Mouse (Mus musculus): ENCODE results near the gene Gm37240. TPM values are rescaled to one million over a fixed set of nuclear protein-coding genes. Genes with fewer than 3 reads are reported as not detected.
A peak's percentile ranks its signal among the peaks of the same experiment; 100 is the strongest.

The Gm37240 gene
- polyA plus RNA-seq, 1 experiment from 2014 or later: 0.48 TPM

DNA sequence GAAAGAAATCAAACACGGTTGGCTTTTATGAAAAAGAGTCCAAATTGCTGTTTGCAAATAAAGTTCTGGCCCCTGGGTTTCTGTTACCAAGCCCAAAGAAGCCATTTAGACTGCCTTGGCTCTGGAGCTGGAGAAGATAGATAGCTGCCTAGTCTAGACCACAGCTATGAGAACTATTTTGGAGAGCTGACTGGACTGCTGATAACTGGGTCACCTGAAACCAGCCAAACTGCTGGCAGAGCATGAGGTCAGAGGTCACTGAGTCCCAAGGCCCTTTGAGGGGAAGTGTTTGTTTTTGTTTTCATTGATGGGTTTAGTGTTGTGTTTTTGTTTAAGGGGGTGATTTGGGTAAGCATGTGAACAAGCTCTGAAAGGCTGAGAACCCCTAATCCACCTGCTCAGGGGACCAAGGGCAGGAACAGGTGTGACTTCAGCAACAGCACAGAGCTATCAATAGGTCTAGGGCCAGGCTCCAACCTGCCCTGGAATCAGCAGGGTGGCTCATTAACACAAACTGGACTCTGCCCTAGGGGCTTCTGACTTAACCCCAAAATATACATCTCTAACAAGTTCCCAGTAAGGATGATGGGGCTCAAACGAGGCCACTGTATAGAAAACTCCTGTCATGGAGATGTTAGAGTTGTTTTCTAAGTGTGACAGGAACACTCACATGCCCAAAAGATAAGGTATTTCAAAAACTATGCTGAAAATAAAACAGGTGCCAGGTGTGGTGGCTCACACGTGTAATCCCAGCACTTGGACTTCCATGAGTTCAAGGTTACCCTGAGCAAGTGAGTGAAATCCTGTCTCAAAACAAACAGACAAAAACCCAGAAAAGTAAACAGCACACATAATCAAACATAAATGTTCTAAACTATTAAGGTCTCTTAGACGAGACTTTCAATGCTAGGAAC lies 74.0 kb downstream of the Gm37240 start:
- 70% methylated on average over 4 of the region's 4 CpGs for WGBS
- Histone ChIP-seq H3K27ac (no peak overlapping the region), H3K36me3 (ENCODE audit: poor library complexity, severe bottlenecking) (no peaks in the 10 kb centered on the region), H3K27me3 (no peaks in the 10 kb centered on the region), H3K9ac (no peak overlapping the region), H3K4me2 (no peak overlapping the region), H3K4me3 (no peak overlapping the region), H3K4me1 (no peaks in the 10 kb centered on the region), H3K9me3 (replicated peaks) (no peaks in the 10 kb centered on the region)
- ATAC-seq: no peak

DNA sequence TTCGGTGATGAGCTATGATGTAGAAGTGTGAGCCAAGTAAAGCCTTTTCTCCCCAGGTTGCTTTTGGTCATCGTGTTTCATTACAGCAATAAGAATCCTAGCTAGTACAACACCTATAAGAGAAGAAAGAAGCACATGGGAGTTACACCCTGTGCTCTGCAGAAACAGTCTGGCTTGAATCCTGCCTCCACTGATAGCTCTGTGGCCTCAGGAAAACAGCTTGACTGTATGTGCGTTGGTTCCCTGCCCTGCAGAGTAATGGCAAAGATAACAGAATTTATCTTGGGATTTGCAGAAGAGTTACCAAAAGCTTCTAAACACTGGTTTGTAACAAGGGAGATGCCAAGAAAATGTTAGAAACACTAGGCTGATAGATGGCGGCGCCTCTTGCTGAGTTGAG lies 75.3 kb downstream of the Gm37240 start:
- no peak overlapping the region for H3K4me3 ChIP-seq

GRCm38 (mm10) chr3:85793166-85793565 lies 94.2 kb downstream of the Gm37240 start:
- Histone ChIP-seq H3K27ac (no peak overlapping the region), H3K27me3 (no peaks in the 10 kb centered on the region), H3K9me3 (replicated peaks) (no peaks in the 10 kb centered on the region), H3K9ac (no peak overlapping the region), H3K4me1 (no peaks in the 10 kb centered on the region), H3K4me3 (no peak overlapping the region), H3K36me3 (ENCODE audit: poor library complexity, severe bottlenecking) (no peaks in the 10 kb centered on the region), H3K4me2 (no peak overlapping the region)
- 77% methylated on average over 1 of the region's 1 CpGs for whole genome bisulfite sequencing
- no peak for ATAC-seq

More for the DNA sequence above, 75.3 kb downstream of the Gm37240 start:
- H3K9me3 ChIP-seq (replicated peaks): no peaks in the 10 kb centered on the region
- no peaks in the 10 kb centered on the region for H3K4me1 ChIP-seq
- H3K36me3 ChIP-seq (ENCODE audit: poor library complexity, severe bottlenecking): no peaks in the 10 kb centered on the region
- H3K9ac ChIP-seq: no peak overlapping the region
- no peak overlapping the region for H3K4me2 ChIP-seq
- no peak for ATAC-seq
- no peaks in the 10 kb centered on the region for H3K27me3 ChIP-seq
- WGBS: 94% methylated on average over 5 of the region's 5 CpGs
- no peak overlapping the region for H3K27ac ChIP-seq

DNA sequence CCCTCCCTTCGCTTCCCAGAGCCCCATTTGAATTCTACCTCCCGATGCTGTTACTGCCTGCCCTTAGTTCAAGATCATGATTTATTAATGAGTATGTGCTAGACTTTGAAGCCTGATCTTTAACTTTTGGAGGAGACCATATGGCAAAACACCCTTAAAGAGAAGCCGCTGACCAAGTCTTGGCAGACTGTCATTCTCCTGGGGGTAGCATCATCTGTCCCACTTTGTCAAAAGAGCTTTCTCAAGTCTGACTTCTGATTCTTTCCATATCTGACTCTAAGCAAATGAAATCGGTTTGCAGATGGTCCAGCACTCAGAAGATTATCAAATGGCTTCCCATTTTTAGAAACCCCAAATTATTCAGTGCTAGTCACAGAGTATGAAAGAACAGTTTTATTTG lies 97.6 kb downstream of the Gm37240 start:
- no peaks in the 10 kb centered on the region for H3K36me3 ChIP-seq (ENCODE audit: poor library complexity, severe bottlenecking)
- H3K9me3 ChIP-seq (replicated peaks): no peaks in the 10 kb centered on the region
- no peaks in the 10 kb centered on the region for H3K27me3 ChIP-seq
- no peak overlapping the region for H3K4me3 ChIP-seq
- H3K27ac ChIP-seq: no peak overlapping the region
- 77% methylated on average over 4 of the region's 4 CpGs for WGBS
- H3K4me2 ChIP-seq: no peak overlapping the region
- no peak for ATAC-seq
- no peak overlapping the region for H3K9ac ChIP-seq
- H3K4me1 ChIP-seq: 0 out of 2 replicates have a peak, but pooled peaks cover 5% of the 10 kb centered on the region

DNA sequence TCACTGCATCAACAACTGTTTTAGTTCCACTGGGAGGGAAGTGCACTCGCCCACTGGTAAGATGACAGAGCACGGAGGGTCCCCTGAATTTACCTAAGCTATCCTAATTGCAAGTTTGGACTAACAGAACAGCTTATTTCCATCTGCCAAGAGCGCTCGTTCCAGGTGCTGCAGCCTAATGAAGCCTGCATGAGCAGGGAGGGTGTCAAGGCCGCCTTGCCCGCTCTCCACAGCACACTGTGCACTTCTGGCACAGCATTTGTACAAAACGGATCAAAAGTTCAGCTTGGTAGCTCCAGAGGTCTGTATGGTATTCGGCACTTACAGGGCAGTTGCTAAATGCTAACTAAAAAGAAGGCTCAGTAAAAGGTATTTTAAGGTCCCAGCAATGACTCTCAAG lies 100.8 kb downstream of the Gm37240 start:
- 0 out of 2 replicates have a peak, but pooled peaks cover 5% of the 10 kb centered on the region for H3K4me1 ChIP-seq
- no peak for ATAC-seq

GRCm38 (mm10) chr3:85780906-85781305 lies 106.4 kb downstream of the Gm37240 start:
- H3K27me3 ChIP-seq: no peaks in the 10 kb centered on the region
- no peak overlapping the region for H3K9ac ChIP-seq
- no peak overlapping the region for H3K4me2 ChIP-seq
- H3K4me1 ChIP-seq: peaks cover 13% of the 10 kb centered on the region
- no peak overlapping the region for H3K27ac ChIP-seq
- H3K9me3 ChIP-seq (replicated peaks): no peaks in the 10 kb centered on the region
- 74% methylated on average over 7 of the region's 7 CpGs for WGBS
- no peaks in the 10 kb centered on the region for H3K36me3 ChIP-seq (ENCODE audit: poor library complexity, severe bottlenecking)
- no peak for ATAC-seq
- no peak overlapping the region for H3K4me3 ChIP-seq

More for the DNA sequence above, 100.8 kb downstream of the Gm37240 start:
- H3K27me3 ChIP-seq: no peaks in the 10 kb centered on the region
- H3K4me3 ChIP-seq: no peak overlapping the region
- no peak overlapping the region for H3K27ac ChIP-seq
- no peaks in the 10 kb centered on the region for H3K9me3 ChIP-seq (replicated peaks)
- H3K4me2 ChIP-seq: no peak overlapping the region
- 73% methylated on average over 8 of the region's 8 CpGs for WGBS
- no peak overlapping the region for H3K9ac ChIP-seq
- H3K36me3 ChIP-seq (ENCODE audit: poor library complexity, severe bottlenecking): no peaks in the 10 kb centered on the region

- H3K4me3 ChIP-seq: no peak overlapping the region
- no peak overlapping the region for H3K4me2 ChIP-seq
- peaks cover 13% of the 10 kb centered on the region for H3K4me1 ChIP-seq
- no peak overlapping the region for H3K9ac ChIP-seq
- peak; percentile 21; the same call in 1 of the 2 replicates for ATAC-seq
- H3K9me3 ChIP-seq (replicated peaks): no peaks in the 10 kb centered on the region
- WGBS: 44% methylated on average over 2 of the region's 2 CpGs
- no peaks in the 10 kb centered on the region for H3K36me3 ChIP-seq (ENCODE audit: poor library complexity, severe bottlenecking)
- no peak overlapping the region for H3K27ac ChIP-seq
- no peaks in the 10 kb centered on the region for H3K27me3 ChIP-seq
Observed at GRCm38 (mm10) chr3:85780332-85780731, 107.0 kb downstream of the Gm37240 start.

DNA sequence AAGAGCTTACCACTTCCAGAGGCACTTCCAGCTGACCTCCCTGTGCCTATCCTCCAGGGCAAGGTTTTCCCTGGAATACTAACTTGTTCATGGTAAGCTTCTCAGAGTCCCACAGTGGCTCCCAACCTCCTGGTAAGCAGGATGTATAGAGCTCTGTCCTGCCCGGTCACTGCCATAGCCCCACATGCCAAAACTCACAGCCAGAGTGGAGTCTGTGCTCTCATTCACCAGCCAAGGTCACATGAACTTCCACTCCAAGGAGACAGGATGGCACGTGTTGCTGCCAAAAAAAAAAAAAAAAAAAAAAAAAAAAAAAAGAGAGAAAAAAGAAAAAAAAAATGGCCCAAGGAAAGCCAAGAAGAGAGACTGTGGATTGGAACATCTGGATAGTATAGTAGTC lies 109.5 kb downstream of the Gm37240 start:
- no peak overlapping the region for H3K4me2 ChIP-seq
- H3K27ac ChIP-seq: no peak overlapping the region
- H3K9me3 ChIP-seq (replicated peaks): no peaks in the 10 kb centered on the region
- ATAC-seq: no peak
- H3K4me3 ChIP-seq: no peak overlapping the region
- WGBS: 81% methylated on average over 2 of the region's 2 CpGs
- H3K36me3 ChIP-seq (ENCODE audit: poor library complexity, severe bottlenecking): no peaks in the 10 kb centered on the region
- peaks cover 13% of the 10 kb centered on the region for H3K4me1 ChIP-seq
- H3K9ac ChIP-seq: no peak overlapping the region
- H3K27me3 ChIP-seq: no peaks in the 10 kb centered on the region

- Histone ChIP-seq H3K4me2 (no peak overlapping the region), H3K9me3 (replicated peaks) (no peaks in the 10 kb centered on the region), H3K36me3 (ENCODE audit: poor library complexity, severe bottlenecking) (no peaks in the 10 kb centered on the region), H3K9ac (no peak overlapping the region), H3K4me3 (no peak overlapping the region), H3K4me1 (peaks cover 13% of the 10 kb centered on the region), H3K27me3 (no peaks in the 10 kb centered on the region), H3K27ac (no peak overlapping the region)
- 78% methylated on average over 4 of the region's 4 CpGs for WGBS
- ATAC-seq: no peak
Observed at GRCm38 (mm10) chr3:85777356-85777755, 110.0 kb downstream of the Gm37240 start.

- Histone ChIP-seq H3K9me3 (replicated peaks) (no peaks in the 10 kb centered on the region), H3K27ac (no peak overlapping the region), H3K4me2 (no peak overlapping the region), H3K4me3 (no peak overlapping the region), H3K36me3 (ENCODE audit: poor library complexity, severe bottlenecking) (no peaks in the 10 kb centered on the region), H3K4me1 (peaks cover 13% of the 10 kb centered on the region), H3K27me3 (no peaks in the 10 kb centered on the region), H3K9ac (no peak overlapping the region)
- 71% methylated on average over 10 of the region's 10 CpGs for WGBS
- ATAC-seq: no peak
Observed at GRCm38 (mm10) chr3:85776707-85777106, 110.6 kb downstream of the Gm37240 start.

DNA sequence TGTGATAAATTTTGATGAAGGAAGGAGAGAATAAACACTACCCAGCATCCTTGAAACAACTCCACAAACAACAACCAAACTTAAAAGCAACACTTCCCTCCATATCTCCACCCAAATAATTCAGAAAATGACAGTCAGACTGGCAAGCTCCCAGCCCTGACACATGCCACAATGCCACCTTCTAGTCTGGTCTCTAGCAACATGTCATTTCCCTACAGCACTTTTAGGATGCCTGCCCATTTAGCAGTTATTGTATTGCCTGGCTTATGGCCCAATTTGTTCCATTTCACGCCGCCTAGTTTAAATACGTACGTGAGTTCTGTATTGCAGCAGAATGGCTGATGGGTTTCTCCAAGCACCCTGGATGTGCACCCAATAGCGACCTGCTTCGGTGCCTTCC lies 111.2 kb downstream of the Gm37240 start:
- Histone ChIP-seq H3K36me3 (ENCODE audit: poor library complexity, severe bottlenecking) (no peaks in the 10 kb centered on the region), H3K27ac (no peak overlapping the region), H3K9me3 (replicated peaks) (no peaks in the 10 kb centered on the region), H3K9ac (no peak overlapping the region), H3K4me1 (peaks cover 13% of the 10 kb centered on the region), H3K27me3 (no peaks in the 10 kb centered on the region), H3K4me3 (no peak overlapping the region), H3K4me2 (no peak overlapping the region)
- 68% methylated on average over 6 of the region's 6 CpGs for WGBS
- ATAC-seq: no peak

GRCm38 (mm10) chr3:85773886-85774285 lies 113.4 kb downstream of the Gm37240 start:
- Histone ChIP-seq H3K9ac (no peak overlapping the region), H3K27ac (no peak overlapping the region), H3K4me1 (peaks cover 8% of the 10 kb centered on the region; the same call in 1 of the 2 replicates), H3K4me2 (no peak overlapping the region), H3K9me3 (replicated peaks) (no peaks in the 10 kb centered on the region), H3K4me3 (no peak overlapping the region), H3K36me3 (ENCODE audit: poor library complexity, severe bottlenecking) (no peaks in the 10 kb centered on the region), H3K27me3 (no peaks in the 10 kb centered on the region)
- ATAC-seq: peak; percentile 50
- WGBS: 80% methylated on average over 4 of the region's 4 CpGs
